Mouse (Mus musculus) midbrain, postnatal 0 days (tissue): ENCODE measurements around the gene Tubgcp2. TPM values are rescaled to one million over a fixed set of nuclear protein-coding genes. Genes with fewer than 3 reads are reported as not detected.

ENCODE experiments used
- ATAC-seq: fragments of 200-750 bp; cut with Nextera tagmentation; 2 replicates; pipeline ENCODE4 v1.8.0; 2017; ENCODE audit warnings: moderate number of reproducible peaks, mild to moderate bottlenecking, moderate TSS enrichment, moderate library complexity; ENCODE audit not compliant: low FRiP score
- DNase-seq: peaks from one replicate; pipeline ENCODE4 v3.0.0-alpha.2; 2015; ENCODE audit warnings: low spot score
- H3K27ac ChIP-seq: fragments of 300-500 bp; sonication (generic); 2 replicates; pipeline ENCODE4 v1.5.1; 2014; ENCODE audit warnings: low read depth, mild to moderate bottlenecking, low read length, mixed read lengths
- H3K27me3 ChIP-seq: fragments of 300-500 bp; sonication (generic); 2 replicates; pipeline ENCODE4 v1.6.1; 2014; ENCODE audit warnings: low read length, control low read depth, mixed read lengths; ENCODE audit not compliant: insufficient read depth
- H3K36me3 ChIP-seq: fragments of 300-500 bp; sonication (generic); 2 replicates; pipeline ENCODE4 v1.6.1; 2014; ENCODE audit warnings: low read length, control low read depth, mixed read lengths; ENCODE audit not compliant: insufficient read depth
- H3K4me1 ChIP-seq: fragments of 300-500 bp; sonication (generic); 2 replicates; pipeline ENCODE4 v1.6.1; 2014; ENCODE audit warnings: mild to moderate bottlenecking, control low read depth, antibody characterized with exemption, low read length, mixed read lengths; ENCODE audit not compliant: insufficient read depth
- H3K4me2 ChIP-seq: fragments of 300-500 bp; sonication (generic); 2 replicates; pipeline ENCODE4 v1.6.1; 2014; ENCODE audit warnings: low read depth, mild to moderate bottlenecking, low read length, mixed read lengths; ENCODE audit not compliant: poor library complexity, severe bottlenecking
- H3K4me3 ChIP-seq: fragments of 300-500 bp; sonication (generic); 2 replicates; pipeline ENCODE4 v1.5.1; 2014; ENCODE audit warnings: low read depth, mild to moderate bottlenecking, low read length, moderate library complexity
- H3K9ac ChIP-seq: fragments of 300-500 bp; sonication (generic); replicated peaks from 2 replicates; pipeline ENCODE4 v1.6.1; 2014; ENCODE audit warnings: mild to moderate bottlenecking, low read length, moderate library complexity, mixed read lengths; ENCODE audit not compliant: poor library complexity, severe bottlenecking
- H3K9me3 ChIP-seq: fragments of 300-500 bp; sonication (generic); 2 replicates; pipeline ENCODE4 v1.6.1; 2016; ENCODE audit warnings: low read length, control low read depth
- CTCF ChIP-seq: IDR thresholded peaks from 2 replicates; pipeline ENCODE4 v1.5.1; 2016; ENCODE audit warnings: antibody characterized with exemption, mild to moderate bottlenecking
- WGBS: fragments of 180-500 bp; shearing (Covaris S2); extraction: QIAGEN DNeasy Blood & Tissue Kit; methylation state at CpG from one replicate; pipeline ENCODE4 v1.1.7; 2014; 5-methylcytosine and 5-hydroxymethylcytosine counted together
- polyA plus RNA-seq: library from polyadenylated mRNA; unstranded; fragments of >200 nt; fragmentation: Nextera tagmentation; extraction: Ambion mirVana; gene quantifications from 2 replicates; pipeline ENCODE4 v1.2.1, GENCODE M21; 2015
- total RNA-seq: library from RNA; depleted of rRNA; stranded (reverse); fragments of >200 nt; gene quantifications from 2 replicates; pipeline ENCODE4 v1.2.3, GENCODE M21; 2014

The Tubgcp2 gene
- total and polyA plus RNA-seq, 2 experiments from 2014 or later, result 61.6 to 66.9 TPM

GRCm38 (mm10) chr7:140037171-140037555 is 694 bp upstream of the Tubgcp2 start:
- peak overlapping the region; percentile 73 for H3K4me2 ChIP-seq
- H3K4me1 ChIP-seq, result peaks cover 3% of the 10 kb centered on the region; the same call in 1 of the 2 replicates
- H3K27ac ChIP-seq, result no peak overlapping the region
- H3K27me3 ChIP-seq, result no peaks in the 10 kb centered on the region
- DNase-seq, result no peak
- peaks cover 22% of the 10 kb centered on the region for H3K36me3 ChIP-seq
- H3K4me3 ChIP-seq, result peak overlapping the region; percentile 86
- no peaks in the 10 kb centered on the region for H3K9me3 ChIP-seq
- 58% methylated on average over 3 of the region's 3 CpGs for WGBS
- peak overlapping the region; percentile 87 for H3K9ac ChIP-seq
- TF ChIP-seq CTCF, result no peak
- ATAC-seq, result 0 out of 2 replicates have a peak, but pooled peaks have one; percentile 5

DNA sequence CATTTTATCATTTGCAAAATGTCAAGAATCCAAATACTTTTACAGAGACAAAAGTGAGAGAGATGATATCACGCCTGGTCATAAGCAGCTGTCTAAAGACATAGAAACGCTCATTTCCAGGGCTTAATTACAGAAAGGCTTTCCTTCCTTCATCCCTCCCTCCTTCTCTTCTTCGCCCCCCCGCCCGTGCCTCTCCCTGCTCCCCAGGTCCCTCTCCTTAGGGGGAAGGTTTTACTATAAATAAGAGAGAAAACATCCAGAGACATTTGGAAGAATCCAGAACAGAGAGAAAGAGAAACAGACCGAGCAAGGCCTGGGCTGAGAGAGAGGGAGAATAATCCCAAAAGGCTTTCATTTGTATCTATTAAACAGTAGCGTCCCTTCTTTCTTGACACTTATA is 1.0 kb downstream of the Tubgcp2 start:
- no peak for TF ChIP-seq CTCF
- WGBS, result 13% methylated on average over 6 of the region's 7 CpGs
- peak overlapping the region; percentile 87 for H3K9ac ChIP-seq
- peak overlapping the region; percentile 86 for H3K4me3 ChIP-seq
- peaks cover 30% of the 10 kb centered on the region for H3K36me3 ChIP-seq
- no peaks in the 10 kb centered on the region for H3K9me3 ChIP-seq
- DNase-seq (no peak), ATAC-seq (no peak)
- H3K27me3 ChIP-seq, result no peaks in the 10 kb centered on the region
- peaks cover 3% of the 10 kb centered on the region; the same call in 1 of the 2 replicates for H3K4me1 ChIP-seq
- no peak overlapping the region for H3K27ac ChIP-seq
- H3K4me2 ChIP-seq, result peak overlapping the region; percentile 73

GRCm38 (mm10) chr7:140033386-140033785 is 3.1 kb downstream of the Tubgcp2 start:
- Histone ChIP-seq H3K4me2 (no peak overlapping the region), H3K36me3 (peaks cover 38% of the 10 kb centered on the region), H3K27ac (no peak overlapping the region), H3K9me3 (no peaks in the 10 kb centered on the region), H3K27me3 (no peaks in the 10 kb centered on the region), H3K4me1 (peaks cover 3% of the 10 kb centered on the region; the same call in 1 of the 2 replicates), H3K9ac (no peak overlapping the region), H3K4me3 (no peak overlapping the region)
- TF ChIP-seq CTCF, result no peak
- no peak for ATAC-seq
- WGBS, result 93% methylated on average over 9 of the region's 9 CpGs
- DNase-seq, result no peak

- 96% methylated on average over 10 of the region's 10 CpGs for WGBS
- Histone ChIP-seq H3K4me3 (no peak overlapping the region), H3K36me3 (peaks cover 43% of the 10 kb centered on the region), H3K4me1 (peaks cover 3% of the 10 kb centered on the region; the same call in 1 of the 2 replicates), H3K27me3 (no peaks in the 10 kb centered on the region), H3K9ac (no peak overlapping the region), H3K4me2 (no peak overlapping the region), H3K9me3 (no peaks in the 10 kb centered on the region), H3K27ac (no peak overlapping the region)
- no peak for TF ChIP-seq CTCF
- ATAC-seq (no peak), DNase-seq (no peak)
These were observed 4.1 kb downstream of the Tubgcp2 start for GRCm38 (mm10) chr7:140032366-140032765.

DNA sequence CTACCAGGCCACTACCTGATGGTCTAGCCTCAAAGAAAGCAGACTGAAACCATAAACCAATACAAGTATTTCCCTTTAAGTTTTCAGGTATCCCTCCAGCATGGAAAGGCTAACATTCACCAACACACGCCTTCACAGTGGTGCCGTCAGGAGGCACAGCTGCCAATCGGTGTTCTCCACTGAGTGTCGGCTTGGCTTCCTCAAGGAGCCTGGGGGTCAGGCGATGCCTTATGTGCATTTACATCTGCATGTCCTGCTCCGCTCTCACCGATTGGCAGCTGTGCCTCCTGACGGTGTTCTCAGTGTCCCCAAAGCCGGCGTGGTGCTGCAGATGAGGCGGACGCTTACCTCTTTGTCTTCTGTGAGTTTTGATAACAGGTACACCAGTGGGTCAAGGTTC is 4.7 kb downstream of the Tubgcp2 start:
- Histone ChIP-seq H3K4me2 (no peak overlapping the region), H3K27me3 (no peaks in the 10 kb centered on the region), H3K4me1 (peaks cover 3% of the 10 kb centered on the region; the same call in 1 of the 2 replicates), H3K4me3 (no peak overlapping the region), H3K36me3 (peaks cover 43% of the 10 kb centered on the region), H3K9me3 (no peaks in the 10 kb centered on the region), H3K27ac (no peak overlapping the region), H3K9ac (no peak overlapping the region)
- TF ChIP-seq CTCF, result no peak
- ATAC-seq (no peak), DNase-seq (no peak)
- whole genome bisulfite sequencing, result 96% methylated on average over 12 of the region's 12 CpGs

DNA sequence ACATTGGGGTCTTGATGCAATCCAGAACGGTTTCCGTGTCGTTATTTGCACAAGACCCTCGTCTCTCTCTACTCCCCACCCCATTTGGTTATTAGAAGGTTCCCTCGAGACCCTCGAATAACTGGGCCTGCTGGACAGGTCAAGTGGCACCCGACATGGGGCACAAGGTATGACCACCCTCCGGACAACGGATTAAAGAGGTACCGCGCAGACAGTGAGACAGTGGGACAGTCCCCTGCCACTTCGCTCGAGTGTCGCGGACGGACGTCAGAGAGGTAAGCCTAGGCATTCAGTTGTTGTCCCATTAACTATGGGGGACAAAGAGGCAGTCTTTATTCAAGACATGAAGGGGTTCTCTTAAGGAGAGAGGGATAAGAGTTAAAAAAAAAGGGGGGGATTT is 25.1 kb downstream of the Tubgcp2 start:
- H3K4me1 ChIP-seq, result no peaks in the 10 kb centered on the region
- DNase-seq, result no peak

More for the DNA sequence above, 25.1 kb downstream of the Tubgcp2 start:
- over 99% methylated on average over 17 of the region's 17 CpGs for WGBS
- no peak overlapping the region for H3K4me3 ChIP-seq
- no peak for ATAC-seq
- no peaks in the 10 kb centered on the region for H3K27me3 ChIP-seq
- H3K9ac ChIP-seq, result no peak overlapping the region
- peaks cover 22% of the 10 kb centered on the region for H3K36me3 ChIP-seq
- H3K4me2 ChIP-seq, result no peak overlapping the region
- no peak for TF ChIP-seq CTCF
- H3K27ac ChIP-seq, result no peak overlapping the region
- H3K9me3 ChIP-seq, result no peaks in the 10 kb centered on the region
